Comparison of ENCODE assay signal across 12 mouse cellular contexts in genomic region chr5:35743238-35743951, GRCm38 (mm10). TPM values are rescaled to one million over a fixed set of nuclear protein-coding genes. Genes with fewer than 3 reads are reported as not detected.
DNase-seq lines count a peak whose midpoint lies in the region; ATAC-seq lines count a peak whose summit lies in the region.
"Had no signal": no experiment of that assay in that cellular context is flagged by ENCODE, and none has a peak within 500 bp of the region (broad histone marks: within the 10 kb centered on the region; RNA-seq: fewer than 3 reads in every experiment).

No protein-coding gene starts in this region.

- H3K9me3 ChIP-seq in heart, embryonic 12.5 days (replicated peaks), result no peaks in the 10 kb centered on the region
- H3K9me3 ChIP-seq in embryonic facial prominence, embryonic 10.5 days, result no peaks in the 10 kb centered on the region
- H3K9me3 ChIP-seq: liver, embryonic 13.5 days had no signal

- no peaks in the 10 kb centered on the region for H3K36me3 ChIP-seq in heart, embryonic 12.5 days
- no peaks in the 10 kb centered on the region for H3K36me3 ChIP-seq in embryonic facial prominence, embryonic 10.5 days (replicated peaks)
- H3K36me3 ChIP-seq: liver, embryonic 13.5 days had no signal

- DNase-seq in heart, adult 11 months, result peak; percentile 98
- peak; percentile 18 to 77 for DNase-seq in urinary bladder, postnatal 36 days (ENCODE audit: low spot score in 2 of 2)
- no peak for DNase-seq in urinary bladder, adult 2 months (ENCODE audit: low spot score)
- DNase-seq in kidney, postnatal 36 days, result peak; percentile 80 to 91
- DNase-seq in spleen, postnatal 4 days (ENCODE audit: low spot score in 2 of 2), result no peak
- DNase-seq in embryonic facial prominence, embryonic 10.5 days (ENCODE audit: low spot score), result no peak
- no peak for DNase-seq in layer of hippocampus, postnatal 10 days (ENCODE audit: low spot score in 2 of 2)
- DNase-seq: layer of hippocampus, postnatal 36 days; liver, embryonic 13.5 days had no signal

- H3K4me3 ChIP-seq in heart, embryonic 12.5 days, result no peak overlapping the region
- no peak overlapping the region for H3K4me3 ChIP-seq in embryonic facial prominence, embryonic 10.5 days
- H3K4me3 ChIP-seq: erythroblast, embryonic 14.5 days; liver, embryonic 13.5 days had no signal

- H3K4me1 ChIP-seq in heart, embryonic 12.5 days (replicated peaks), result peaks cover 31% of the 10 kb centered on the region
- H3K4me1 ChIP-seq in embryonic facial prominence, embryonic 10.5 days, result peaks cover 20% of the 10 kb centered on the region

- H3K4me2 ChIP-seq in heart, embryonic 12.5 days, result no peak overlapping the region
- H3K4me2 ChIP-seq: liver, embryonic 13.5 days had no signal

- H3K9ac ChIP-seq in heart, embryonic 12.5 days, result no peak overlapping the region
- H3K9ac ChIP-seq: liver, embryonic 13.5 days had no signal

- no peak for ATAC-seq in heart, embryonic 12.5 days (ENCODE audit: insufficient number of reproducible peaks, low FRiP score)
- ATAC-seq: Patski had no signal

- H3K27me3 ChIP-seq in heart, embryonic 12.5 days (replicated peaks), result peaks cover 11% of the 10 kb centered on the region
- H3K27me3 ChIP-seq in embryonic facial prominence, embryonic 10.5 days (replicated peaks; ENCODE audit: low read depth, poor library complexity, severe bottlenecking), result peaks cover 31% of the 10 kb centered on the region
- H3K27me3 ChIP-seq: Patski had no signal

- no peak overlapping the region for H3K27ac ChIP-seq in heart, embryonic 12.5 days (ENCODE audit: poor library complexity, severe bottlenecking)
- no peak overlapping the region for H3K27ac ChIP-seq in embryonic facial prominence, embryonic 10.5 days (replicated peaks)
- H3K27ac ChIP-seq: liver, embryonic 13.5 days had no signal

- WGBS in heart, embryonic 12.5 days, result 76% methylated on average over 8 of the region's 8 CpGs
- WGBS in embryonic facial prominence, embryonic 10.5 days, result 77% methylated on average over 8 of the region's 8 CpGs

RNA-seq across cellular contexts. Expression of gene Sh3tc1, which starts 3.6 kb away (rescaled TPM):
- 10.0 and 10.4 TPM in 2 replicates for polyA plus RNA-seq in heart, embryonic 12.5 days (2016; fragmentation: Nextera tagmentation; extraction: Ambion mirVana)
- polyA plus RNA-seq in urinary bladder, adult 2 months (2012; rRNA removed), result 2.4 and 3.2 TPM in 2 replicates
- 3.7 and 4.3 TPM in 2 replicates for polyA plus RNA-seq in embryonic facial prominence, embryonic 10.5 days (2016; fragmentation: Nextera tagmentation; extraction: Ambion mirVana)
- 1 to 10 TPM; 2.5 TPM for total RNA-seq in layer of hippocampus, postnatal 10 days (2021)

RNA-seq across cellular contexts. Expression of gene Ablim2, which starts 14.3 kb away (rescaled TPM):
- 3.8 and 3.9 TPM in 2 replicates for polyA plus RNA-seq in heart, embryonic 12.5 days (2016; fragmentation: Nextera tagmentation; extraction: Ambion mirVana)
- polyA plus RNA-seq in urinary bladder, adult 2 months (2012; rRNA removed), result 3.7 and 4.4 TPM in 2 replicates
- 0.38 and 0.51 TPM in 2 replicates for polyA plus RNA-seq in embryonic facial prominence, embryonic 10.5 days (2016; fragmentation: Nextera tagmentation; extraction: Ambion mirVana)
- 10 to 100 TPM; 66.2 to 73.0 TPM for total RNA-seq in layer of hippocampus, postnatal 10 days (2021)
- polyA plus RNA-seq: erythroblast, embryonic 14.5 days had no signal

Comparison
In these comparisons a context has a peak if more than half of its experiments do, and no peak if none do; other contexts are left out.
1. DNase-seq: peak in heart, adult 11 months (single experiment), urinary bladder, postnatal 36 days (2 of 2) and kidney, postnatal 36 days (2 of 2); none in urinary bladder, adult 2 months (single experiment), spleen, postnatal 4 days (0 of 2), embryonic facial prominence, embryonic 10.5 days (single experiment) and layer of hippocampus, postnatal 10 days (0 of 2).